Mouse (Mus musculus): ENCODE measurements around the gene Ppp1cc. TPM values are rescaled to one million over a fixed set of nuclear protein-coding genes. Genes with fewer than 3 reads are reported as not detected.

Ppp1cc gene
- polyA plus RNA-seq, 1 experiment from 2014 or later = 216 TPM

Other genes with a start within 250 kb of the Ppp1cc start
- 24.7 and 27.3 TPM in 2 replicates for gene Cux2, start 108.2 kb upstream of the Ppp1cc start, polyA plus RNA-seq (2015; fragmentation: Nextera tagmentation; extraction: Ambion mirVana)
- 0.71 and 6.6 TPM in 2 replicates for gene Myl2, start 57.3 kb upstream of the Ppp1cc start, polyA plus RNA-seq (2015; fragmentation: Nextera tagmentation; extraction: Ambion mirVana)
- 0.29 TPM in 1 of 2 replicates, not detected in the other for gene Ccdc63, start 17.5 kb upstream of the Ppp1cc start, polyA plus RNA-seq (2015; fragmentation: Nextera tagmentation; extraction: Ambion mirVana)
- 1.5 and 1.9 TPM in 2 replicates for gene Hvcn1, start 48.5 kb downstream of the Ppp1cc start, polyA plus RNA-seq (2015; fragmentation: Nextera tagmentation; extraction: Ambion mirVana)
- gene Tctn1, start 106.2 kb downstream of the Ppp1cc start, polyA plus RNA-seq (2015; fragmentation: Nextera tagmentation; extraction: Ambion mirVana) = 6.1 TPM in 2 replicates
- 7.6 and 8.4 TPM in 2 replicates for gene Pptc7, start 126.1 kb downstream of the Ppp1cc start, polyA plus RNA-seq (2015; fragmentation: Nextera tagmentation; extraction: Ambion mirVana)
- 27.0 and 28.3 TPM in 2 replicates for gene Rad9b, start 196.0 kb downstream of the Ppp1cc start, polyA plus RNA-seq (2015; fragmentation: Nextera tagmentation; extraction: Ambion mirVana)
- gene Vps29, start 196.1 kb downstream of the Ppp1cc start, polyA plus RNA-seq (2015; fragmentation: Nextera tagmentation; extraction: Ambion mirVana) = 268 and 286 TPM in 2 replicates
- gene Gpn3, start 213.6 kb downstream of the Ppp1cc start, polyA plus RNA-seq (2015; fragmentation: Nextera tagmentation; extraction: Ambion mirVana) = 42.9 and 47.7 TPM in 2 replicates
- 149 and 162 TPM in 2 replicates for gene Fam216a, start 214.1 kb downstream of the Ppp1cc start, polyA plus RNA-seq (2015; fragmentation: Nextera tagmentation; extraction: Ambion mirVana)
- gene Arpc3, start 233.6 kb downstream of the Ppp1cc start, polyA plus RNA-seq (2015; fragmentation: Nextera tagmentation; extraction: Ambion mirVana) = 146 and 148 TPM in 2 replicates

Data from midbrain, embryonic 15.5 days (tissue).